Mouse (Mus musculus): ENCODE measurements around the gene Rab44. TPM values are rescaled to one million over a fixed set of nuclear protein-coding genes. Genes with fewer than 3 reads are reported as not detected.
"Not testable (repeated sequence)": the region's sequence is repeated elsewhere in the genome, so short reads cannot be mapped to it uniquely, and the experiment has no call there.

Gene Rab44
- polyA plus RNA-seq, 1 experiment from 2014 or later = 0.66 TPM

GRCm38 (mm10) chr17:29110356-29110755 is 3.6 kb upstream of the Rab44 start:
- not testable (repeated sequence) for H3K9ac ChIP-seq; H3K36me3 ChIP-seq; H3K4me2 ChIP-seq; H3K27me3 ChIP-seq; H3K4me1 ChIP-seq (replicated peaks); H3K9me3 ChIP-seq (replicated peaks); H3K27ac ChIP-seq; H3K4me3 ChIP-seq; ATAC-seq (replicated peaks; ENCODE audit: insufficient number of reproducible peaks, insufficient read depth, low FRiP score, low read depth)
- WGBS = 75% methylated on average over 6 of the region's 6 CpGs

- WGBS = 68% methylated on average over 5 of the region's 5 CpGs
- no peaks in the 10 kb centered on the region for H3K27me3 ChIP-seq
- no peak for ATAC-seq (replicated peaks; ENCODE audit: insufficient number of reproducible peaks, insufficient read depth, low FRiP score, low read depth)
- H3K9ac ChIP-seq = no peak overlapping the region
- H3K36me3 ChIP-seq = no peaks in the 10 kb centered on the region
- H3K9me3 ChIP-seq (replicated peaks) = no peaks in the 10 kb centered on the region
- H3K4me3 ChIP-seq = no peak overlapping the region
- no peak overlapping the region for H3K4me2 ChIP-seq
- H3K4me1 ChIP-seq (replicated peaks) = no peaks in the 10 kb centered on the region
- H3K27ac ChIP-seq = no peak overlapping the region
Observed at GRCm38 (mm10) chr17:29111332-29111731, 2.6 kb upstream of the Rab44 start.

GRCm38 (mm10) chr17:29116023-29116422 is 2.1 kb downstream of the Rab44 start:
- Histone ChIP-seq H3K9ac (no peak overlapping the region), H3K4me1 (replicated peaks) (no peaks in the 10 kb centered on the region; the same call in 1 of the 2 replicates), H3K4me2 (no peak overlapping the region), H3K4me3 (no peak overlapping the region), H3K36me3 (no peaks in the 10 kb centered on the region), H3K9me3 (replicated peaks) (no peaks in the 10 kb centered on the region), H3K27ac (no peak overlapping the region), H3K27me3 (no peaks in the 10 kb centered on the region)
- no peak for ATAC-seq (replicated peaks; ENCODE audit: insufficient number of reproducible peaks, insufficient read depth, low FRiP score, low read depth)
- 70% methylated on average over 12 of the region's 12 CpGs for WGBS

- Histone ChIP-seq H3K4me1 (replicated peaks) (no peaks in the 10 kb centered on the region; the same call in 1 of the 2 replicates), H3K36me3 (no peaks in the 10 kb centered on the region), H3K9me3 (replicated peaks) (no peaks in the 10 kb centered on the region), H3K4me3 (no peak overlapping the region), H3K4me2 (no peak overlapping the region), H3K27me3 (no peaks in the 10 kb centered on the region), H3K27ac (no peak overlapping the region), H3K9ac (no peak overlapping the region)
- WGBS = 71% methylated on average over 8 of the region's 8 CpGs
- no peak for ATAC-seq (replicated peaks; ENCODE audit: insufficient number of reproducible peaks, insufficient read depth, low FRiP score, low read depth)
Observed at GRCm38 (mm10) chr17:29117006-29117648, 3.2 kb downstream of the Rab44 start.

GRCm38 (mm10) chr17:29118057-29118456 is 4.1 kb downstream of the Rab44 start:
- Histone ChIP-seq H3K9me3 (replicated peaks) (no peaks in the 10 kb centered on the region), H3K27me3 (no peaks in the 10 kb centered on the region), H3K4me3 (no peak overlapping the region), H3K4me2 (no peak overlapping the region), H3K27ac (no peak overlapping the region), H3K4me1 (replicated peaks) (peaks cover 3% of the 10 kb centered on the region), H3K9ac (no peak overlapping the region), H3K36me3 (no peaks in the 10 kb centered on the region)
- ATAC-seq (replicated peaks; ENCODE audit: insufficient number of reproducible peaks, insufficient read depth, low FRiP score, low read depth) = no peak
- 59% methylated on average over 5 of the region's 5 CpGs for WGBS

- Histone ChIP-seq H3K9me3 (replicated peaks) (no peaks in the 10 kb centered on the region), H3K4me2 (no peak overlapping the region), H3K27me3 (no peaks in the 10 kb centered on the region), H3K4me1 (replicated peaks) (peaks cover 10% of the 10 kb centered on the region), H3K9ac (no peak overlapping the region), H3K4me3 (no peak overlapping the region), H3K27ac (no peak overlapping the region), H3K36me3 (no peaks in the 10 kb centered on the region)
- 62% methylated on average over 12 of the region's 12 CpGs for WGBS
- ATAC-seq (replicated peaks; ENCODE audit: insufficient number of reproducible peaks, insufficient read depth, low FRiP score, low read depth) = no peak
Observed at GRCm38 (mm10) chr17:29120666-29121065, 6.7 kb downstream of the Rab44 start.

- no peak for ATAC-seq (replicated peaks; ENCODE audit: insufficient number of reproducible peaks, insufficient read depth, low FRiP score, low read depth)
- Histone ChIP-seq H3K4me3 (no peak overlapping the region), H3K36me3 (no peaks in the 10 kb centered on the region), H3K9me3 (replicated peaks) (no peaks in the 10 kb centered on the region), H3K9ac (no peak overlapping the region), H3K4me2 (no peak overlapping the region), H3K27ac (no peak overlapping the region), H3K4me1 (replicated peaks) (peaks cover 10% of the 10 kb centered on the region), H3K27me3 (no peaks in the 10 kb centered on the region)
- 57% methylated on average over 6 of the region's 6 CpGs for WGBS
Observed at GRCm38 (mm10) chr17:29122817-29123216, 8.9 kb downstream of the Rab44 start.

GRCm38 (mm10) chr17:29123578-29124174 is 9.7 kb downstream of the Rab44 start:
- Histone ChIP-seq H3K36me3 (no peaks in the 10 kb centered on the region), H3K9ac (no peak overlapping the region), H3K9me3 (replicated peaks) (no peaks in the 10 kb centered on the region), H3K27ac (no peak overlapping the region), H3K4me2 (no peak overlapping the region), H3K4me1 (replicated peaks) (peaks cover 10% of the 10 kb centered on the region), H3K27me3 (no peaks in the 10 kb centered on the region), H3K4me3 (no peak overlapping the region)
- 52% methylated on average over 6 of the region's 6 CpGs for WGBS
- ATAC-seq (replicated peaks; ENCODE audit: insufficient number of reproducible peaks, insufficient read depth, low FRiP score, low read depth) = no peak

- 92% methylated on average over 3 of the region's 3 CpGs for WGBS
- Histone ChIP-seq H3K27ac (no peak overlapping the region), H3K4me2 (no peak overlapping the region), H3K36me3 (no peaks in the 10 kb centered on the region), H3K9ac (no peak overlapping the region), H3K27me3 (no peaks in the 10 kb centered on the region), H3K4me3 (no peak overlapping the region), H3K4me1 (replicated peaks) (peaks cover 10% of the 10 kb centered on the region; the same call in 1 of the 2 replicates), H3K9me3 (replicated peaks) (no peaks in the 10 kb centered on the region)
- no peak for ATAC-seq (replicated peaks; ENCODE audit: insufficient number of reproducible peaks, insufficient read depth, low FRiP score, low read depth)
Observed at GRCm38 (mm10) chr17:29126561-29126960, 12.6 kb downstream of the Rab44 start.

GRCm38 (mm10) chr17:29129341-29129740 is 15.4 kb downstream of the Rab44 start:
- Histone ChIP-seq H3K36me3 (no peaks in the 10 kb centered on the region), H3K27me3 (no peaks in the 10 kb centered on the region), H3K9me3 (replicated peaks) (no peaks in the 10 kb centered on the region), H3K4me2 (no peak overlapping the region), H3K9ac (no peak overlapping the region), H3K27ac (no peak overlapping the region), H3K4me1 (replicated peaks) (no peaks in the 10 kb centered on the region), H3K4me3 (no peak overlapping the region)
- 66% methylated on average over 5 of the region's 5 CpGs for WGBS
- no peak for ATAC-seq (replicated peaks; ENCODE audit: insufficient number of reproducible peaks, insufficient read depth, low FRiP score, low read depth)

GRCm38 (mm10) chr17:29135066-29135465 is 21.1 kb downstream of the Rab44 start:
- Histone ChIP-seq H3K9ac (no peak overlapping the region), H3K9me3 (replicated peaks) (no peaks in the 10 kb centered on the region), H3K4me3 (no peak overlapping the region), H3K36me3 (no peaks in the 10 kb centered on the region), H3K4me2 (no peak overlapping the region), H3K27ac (no peak overlapping the region), H3K27me3 (no peaks in the 10 kb centered on the region; the same call in 1 of the 2 replicates), H3K4me1 (replicated peaks) (peaks cover 6% of the 10 kb centered on the region; the same call in 1 of the 2 replicates)
- 53% methylated on average over 5 of the region's 5 CpGs for WGBS
- no peak for ATAC-seq (replicated peaks; ENCODE audit: insufficient number of reproducible peaks, insufficient read depth, low FRiP score, low read depth)

- H3K27ac ChIP-seq = no peak overlapping the region
- H3K9me3 ChIP-seq (replicated peaks) = no peaks in the 10 kb centered on the region
- H3K4me3 ChIP-seq = no peak overlapping the region
- H3K27me3 ChIP-seq = no peaks in the 10 kb centered on the region; the same call in 1 of the 2 replicates
- no peak overlapping the region for H3K4me2 ChIP-seq
- no peak overlapping the region for H3K9ac ChIP-seq
- 65% methylated on average over 6 of the region's 6 CpGs for WGBS
- H3K4me1 ChIP-seq (replicated peaks) = peaks cover 6% of the 10 kb centered on the region; the same call in 1 of the 2 replicates
- no peak for ATAC-seq (replicated peaks; ENCODE audit: insufficient number of reproducible peaks, insufficient read depth, low FRiP score, low read depth)
- H3K36me3 ChIP-seq = no peaks in the 10 kb centered on the region
Observed at GRCm38 (mm10) chr17:29136236-29136635, 22.3 kb downstream of the Rab44 start.
